Mouse (Mus musculus) limb, embryonic 13.5 days (tissue): ENCODE measurements around the gene Gm7544. TPM values are rescaled to one million over a fixed set of nuclear protein-coding genes. Genes with fewer than 3 reads are reported as not detected.

ENCODE experiments used
- ATAC-seq: fragments of 200-750 bp; cut with Nextera tagmentation; 2 replicates; pipeline ENCODE4 v1.8.0; 2017; ENCODE audit warnings: low read depth, moderate number of reproducible peaks, moderate TSS enrichment; ENCODE audit not compliant: low FRiP score
- H3K27ac ChIP-seq: fragments of 300-500 bp; sonication (generic); 2 replicates; pipeline ENCODE4 v1.5.1; 2015; ENCODE audit warnings: inconsistent platforms, mild to moderate bottlenecking, moderate library complexity
- H3K27me3 ChIP-seq: fragments of 300-500 bp; sonication (generic); 2 replicates; pipeline ENCODE4 v1.6.1; 2015; ENCODE audit warnings: mild to moderate bottlenecking, inconsistent platforms
- H3K36me3 ChIP-seq: fragments of 300-500 bp; sonication (generic); 2 replicates; pipeline ENCODE4 v1.6.1; 2015; ENCODE audit warnings: inconsistent platforms, mild to moderate bottlenecking, moderate library complexity
- H3K4me1 ChIP-seq: fragments of 300-500 bp; sonication (generic); 2 replicates; pipeline ENCODE4 v1.6.1; 2015; ENCODE audit warnings: inconsistent platforms
- H3K4me2 ChIP-seq: fragments of 300-500 bp; sonication (generic); replicated peaks from 2 replicates; pipeline ENCODE4 v1.6.1; 2015; ENCODE audit warnings: inconsistent platforms, mild to moderate bottlenecking, moderate library complexity
- H3K4me3 ChIP-seq: fragments of 300-500 bp; sonication (generic); 2 replicates; pipeline ENCODE4 v1.5.1; 2015; ENCODE audit warnings: moderate library complexity, mild to moderate bottlenecking, inconsistent platforms
- H3K9ac ChIP-seq: fragments of 300-500 bp; sonication (generic); 2 replicates; pipeline ENCODE4 v1.6.1; 2015; ENCODE audit warnings: mild to moderate bottlenecking, inconsistent platforms
- H3K9me3 ChIP-seq: fragments of 300-500 bp; sonication (generic); 2 replicates; pipeline ENCODE4 v1.6.1; 2016; ENCODE audit warnings: inconsistent platforms
- WGBS: fragments of 180-500 bp; shearing (Covaris S2); methylation state at CpG from one replicate; pipeline ENCODE4 v1.1.7; 2015; 5-methylcytosine and 5-hydroxymethylcytosine counted together
- polyA plus RNA-seq: library from polyadenylated mRNA; unstranded; fragments of >200 nt; fragmentation: Nextera tagmentation; extraction: Ambion mirVana; gene quantifications from 2 replicates; pipeline ENCODE4 v1.2.1, GENCODE M21; 2015

Gene Gm7544
- polyA plus RNA-seq, 1 experiment from 2014 or later = not detected

- H3K27me3 ChIP-seq = no peaks in the 10 kb centered on the region
- no peak overlapping the region for H3K4me2 ChIP-seq
- no peak for ATAC-seq
- H3K4me1 ChIP-seq = no peaks in the 10 kb centered on the region
- H3K9ac ChIP-seq = no peak overlapping the region
- no peak overlapping the region for H3K27ac ChIP-seq
- WGBS = 86% methylated on average over 3 of the region's 3 CpGs
- no peak overlapping the region for H3K4me3 ChIP-seq
- H3K9me3 ChIP-seq = no peaks in the 10 kb centered on the region
- peaks cover 14% of the 10 kb centered on the region for H3K36me3 ChIP-seq
Observed at GRCm38 (mm10) chr1:82905886-82906285, 49.9 kb downstream of the Gm7544 start.

Other genes starting within 250 kb of the Gm7544 start
- gene Mff, start 231.1 kb downstream of the Gm7544 start, polyA plus RNA-seq = 220 and 230 TPM in 2 replicates
- 0.20 and 0.23 TPM in 2 replicates for gene Tm4sf20, start 187.6 kb downstream of the Gm7544 start, polyA plus RNA-seq
- gene Gm47791, start 184.8 kb downstream of the Gm7544 start, polyA plus RNA-seq = not detected in 2 replicates
- gene Agfg1, start 116.5 kb downstream of the Gm7544 start, polyA plus RNA-seq = 25.3 and 27.4 TPM in 2 replicates
- gene A030005L19Rik, start 42.7 kb downstream of the Gm7544 start, polyA plus RNA-seq = 0.18 TPM in 1 of 2 replicates, not detected in the other
- gene A030014E15Rik, start 31.1 kb downstream of the Gm7544 start, polyA plus RNA-seq = not detected in 2 replicates
- gene Gm6217, start 24.6 kb downstream of the Gm7544 start, polyA plus RNA-seq = not detected in 2 replicates
- gene A030003K21Rik, start 12.6 kb downstream of the Gm7544 start, polyA plus RNA-seq = not detected in 2 replicates
- not detected in 2 replicates for gene Gm47955, start 4.3 kb upstream of the Gm7544 start, polyA plus RNA-seq
- not detected in 2 replicates for gene Gm47959, start 44.5 kb upstream of the Gm7544 start, polyA plus RNA-seq
- 0.38 and 0.43 TPM in 2 replicates for gene Slc19a3, start 82.4 kb upstream of the Gm7544 start, polyA plus RNA-seq
- gene Krtap28-10, start 86.5 kb upstream of the Gm7544 start, polyA plus RNA-seq = not detected in 2 replicates
- not detected in 2 replicates for gene Gm47969, start 88.9 kb upstream of the Gm7544 start, polyA plus RNA-seq
- not detected in 2 replicates for gene A030005K14Rik, start 103.4 kb upstream of the Gm7544 start, polyA plus RNA-seq
- gene Krtap28-13, start 104.9 kb upstream of the Gm7544 start, polyA plus RNA-seq = not detected in 2 replicates
- not detected in 2 replicates for gene Ccl20, start 160.8 kb upstream of the Gm7544 start, polyA plus RNA-seq
- 0.14 TPM in 1 of 2 replicates, not detected in the other for gene Daw1, start 203.7 kb upstream of the Gm7544 start, polyA plus RNA-seq